Comparison of ENCODE assay signal across 12 mouse cellular contexts in the genomic region with DNA sequence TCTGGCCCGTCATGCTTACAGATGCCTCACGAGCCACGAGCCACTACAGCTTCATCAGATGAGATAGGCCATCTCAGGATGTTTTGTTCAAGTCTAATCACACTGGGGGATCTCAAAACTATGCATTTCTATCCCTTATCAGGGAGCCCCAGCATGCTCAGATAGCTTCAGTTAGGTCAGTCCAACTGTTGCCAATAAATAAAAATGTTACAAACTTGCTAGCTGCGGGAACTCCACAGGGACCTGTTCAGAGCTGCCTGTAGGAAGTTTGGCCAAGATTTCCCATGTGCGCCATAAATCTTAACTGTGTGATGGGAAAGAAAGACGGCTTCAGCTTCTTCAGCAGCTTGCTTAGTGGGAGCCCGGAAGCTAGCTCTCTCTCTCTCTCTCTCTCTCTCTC. TPM values are rescaled to one million over a fixed set of nuclear protein-coding genes. Genes with fewer than 3 reads are reported as not detected.
DNase-seq lines count a peak whose midpoint lies in the region; ATAC-seq lines count a peak whose summit lies in the region.
"Had no signal": no experiment of that assay in that cellular context is flagged by ENCODE, and none has a peak within 500 bp of the region (broad histone marks: within the 10 kb centered on the region; RNA-seq: fewer than 3 reads in every experiment).

No protein-coding gene starts in this region.

- H3K9ac ChIP-seq in kidney, embryonic 14.5 days (ENCODE audit: low read depth, low read length): no peak overlapping the region
- no peak overlapping the region for H3K9ac ChIP-seq in neural tube, embryonic 15.5 days (replicated peaks)
- H3K9ac ChIP-seq: forebrain, postnatal 0 days; limb, embryonic 12.5 days; midbrain, embryonic 12.5 days had no signal

- no peak overlapping the region for H3K4me3 ChIP-seq in kidney, embryonic 14.5 days (ENCODE audit: low read length)
- H3K4me3 ChIP-seq in neural tube, embryonic 15.5 days (replicated peaks): no peak overlapping the region
- H3K4me3 ChIP-seq: limb, embryonic 12.5 days; midbrain, embryonic 12.5 days had no signal

- H3K9me3 ChIP-seq in kidney, embryonic 14.5 days (ENCODE audit: control insufficient read depth, low read length): no peaks in the 10 kb centered on the region
- H3K9me3 ChIP-seq in neural tube, embryonic 15.5 days (replicated peaks): no peaks in the 10 kb centered on the region
- H3K9me3 ChIP-seq: limb, embryonic 12.5 days; midbrain, embryonic 12.5 days had no signal

- no peaks in the 10 kb centered on the region for H3K36me3 ChIP-seq in kidney, embryonic 14.5 days (ENCODE audit: control insufficient read depth, insufficient read depth, low read length)
- H3K36me3 ChIP-seq in neural tube, embryonic 15.5 days: no peaks in the 10 kb centered on the region
- H3K36me3 ChIP-seq: limb, embryonic 12.5 days; midbrain, embryonic 12.5 days had no signal

- no peaks in the 10 kb centered on the region for H3K27me3 ChIP-seq in kidney, embryonic 14.5 days (ENCODE audit: control insufficient read depth, insufficient read depth, low read length)
- no peaks in the 10 kb centered on the region for H3K27me3 ChIP-seq in neural tube, embryonic 15.5 days (replicated peaks)
- H3K27me3 ChIP-seq: limb, embryonic 12.5 days; midbrain, embryonic 12.5 days had no signal

- DNase-seq in heart, adult 11 months: peak; percentile 95
- no peak for DNase-seq in heart, postnatal 25 days (ENCODE audit: low spot score)
- peak; percentile 30 for DNase-seq in testis, postnatal 14 days (ENCODE audit: low spot score)
- DNase-seq in testis, postnatal 10 days (ENCODE audit: low spot score): no peak
- DNase-seq in right cerebral cortex, adult 18-20 months: no peak
- DNase-seq in right cerebral cortex, postnatal 25 days: no peak
- DNase-seq: cerebellum, postnatal 10 days; forebrain, postnatal 0 days had no signal

- H3K4me2 ChIP-seq in kidney, embryonic 14.5 days (replicated peaks; ENCODE audit: low read depth, low read length): no peak overlapping the region
- no peak overlapping the region for H3K4me2 ChIP-seq in neural tube, embryonic 15.5 days
- H3K4me2 ChIP-seq: limb, embryonic 12.5 days; midbrain, embryonic 12.5 days had no signal

- 31% methylated on average over 7 of the region's 7 CpGs for WGBS in kidney, embryonic 14.5 days
- 46% methylated on average over 7 of the region's 7 CpGs for WGBS in neural tube, embryonic 15.5 days

- no peak overlapping the region for H3K27ac ChIP-seq in kidney, embryonic 14.5 days (ENCODE audit: low read depth, low read length)
- no peak overlapping the region for H3K27ac ChIP-seq in neural tube, embryonic 15.5 days (replicated peaks)
- H3K27ac ChIP-seq: limb, embryonic 12.5 days; midbrain, embryonic 12.5 days had no signal

- peak; percentile 66 for ATAC-seq in kidney, embryonic 14.5 days (ENCODE audit: low FRiP score, low TSS enrichment)
- ATAC-seq in neural tube, embryonic 15.5 days (ENCODE audit: low FRiP score): peak; percentile 35; the same call in 1 of the 2 replicates
- ATAC-seq: forebrain, postnatal 0 days had no signal

- intact Hi-C loops in heart, postnatal 25 days (cut with DNase I): no loop called here

- H3K4me1 ChIP-seq in kidney, embryonic 14.5 days (ENCODE audit: control insufficient read depth, insufficient read depth, low read length): no peaks in the 10 kb centered on the region
- peaks cover 5% of the 10 kb centered on the region; the same call in 1 of the 2 replicates for H3K4me1 ChIP-seq in neural tube, embryonic 15.5 days

RNA-seq across cellular contexts. Expression of a gene that starts 15.8 kb away (rescaled TPM):
- 1 to 10 TPM; 3.6 to 4.0 TPM for total RNA-seq in heart, postnatal 25 days (2021)
- 5.3 and 11.6 TPM in 2 replicates for polyA plus RNA-seq in kidney, embryonic 14.5 days (2014; fragmentation: Nextera tagmentation; extraction: Ambion mirVana)
- 12.3 and 13.7 TPM in 2 replicates for polyA plus RNA-seq in neural tube, embryonic 15.5 days (2015; fragmentation: Nextera tagmentation; extraction: Ambion mirVana)

Comparison
In these comparisons a context has a peak if more than half of its experiments do, and no peak if none do; other contexts are left out.
1. DNase-seq: peak in heart, adult 11 months (single experiment) and testis, postnatal 14 days (single experiment); none in heart, postnatal 25 days (single experiment), testis, postnatal 10 days (single experiment), right cerebral cortex, adult 18-20 months (single experiment) and right cerebral cortex, postnatal 25 days (single experiment).